Mouse (Mus musculus): ENCODE results near the gene Rheb. TPM values are rescaled to one million over a fixed set of nuclear protein-coding genes. Genes with fewer than 3 reads are reported as not detected.

Gene Rheb
- polyA plus RNA-seq, 1 experiment from 2014 or later, result 200 TPM

DNA sequence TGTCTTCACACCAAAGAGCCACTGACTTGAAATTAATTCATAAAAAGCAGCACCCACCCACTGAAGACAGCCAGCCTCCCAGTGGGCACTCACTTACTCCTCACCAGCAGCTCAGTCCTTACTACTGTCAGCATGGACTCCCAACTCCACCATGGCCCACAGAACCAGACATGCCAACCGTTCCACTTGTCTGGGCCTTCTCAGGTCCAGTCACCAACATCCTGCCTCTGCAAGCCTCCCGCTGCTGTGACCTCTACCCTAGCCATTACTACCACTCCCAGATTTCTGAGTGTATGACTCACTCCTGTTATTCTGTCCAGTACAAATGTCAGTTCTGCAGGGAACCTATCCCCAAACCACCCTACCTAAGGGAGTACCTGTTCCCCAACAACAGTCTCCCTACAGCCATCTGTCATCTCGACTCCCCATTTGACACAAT lies 21.0 kb downstream of the Rheb start:
- Histone ChIP-seq H3K27me3 (no peaks in the 10 kb centered on the region), H3K9me3 (replicated peaks) (no peaks in the 10 kb centered on the region), H3K27ac (replicated peaks) (0 out of 2 replicates have a peak overlapping the region, but pooled peaks have one; percentile 39), H3K4me1 (peaks cover 20% of the 10 kb centered on the region; the same call in 1 of the 2 replicates), H3K4me2 (replicated peaks) (no peak overlapping the region), H3K9ac (no peak overlapping the region), H3K36me3 (peaks cover 15% of the 10 kb centered on the region), H3K4me3 (replicated peaks) (no peak overlapping the region)
- 67% methylated on average over 3 of the region's 3 CpGs for WGBS
- no peak for ATAC-seq (ENCODE audit: insufficient number of reproducible peaks, low FRiP score, low TSS enrichment, low read depth)

- H3K4me1 ChIP-seq, result 0 out of 2 replicates have a peak, but pooled peaks cover 13% of the 10 kb centered on the region
- 68% methylated on average over 5 of the region's 5 CpGs for WGBS
- H3K9ac ChIP-seq, result no peak overlapping the region
- no peak overlapping the region for H3K4me2 ChIP-seq (replicated peaks)
- no peak; the same call in 1 of the 2 replicates for ATAC-seq (ENCODE audit: insufficient number of reproducible peaks, low FRiP score, low TSS enrichment, low read depth)
- peaks cover 19% of the 10 kb centered on the region for H3K36me3 ChIP-seq
- no peaks in the 10 kb centered on the region for H3K9me3 ChIP-seq (replicated peaks)
- H3K27ac ChIP-seq (replicated peaks), result 0 out of 2 replicates have a peak overlapping the region, but pooled peaks have one; percentile 39
- no peaks in the 10 kb centered on the region for H3K27me3 ChIP-seq
- H3K4me3 ChIP-seq (replicated peaks), result no peak overlapping the region
These were observed 21.8 kb downstream of the Rheb start for GRCm38 (mm10) chr5:24820627-24821026.

GRCm38 (mm10) chr5:24817191-24817590 lies 25.2 kb downstream of the Rheb start:
- Histone ChIP-seq H3K4me1 (0 out of 2 replicates have a peak, but pooled peaks cover 5% of the 10 kb centered on the region), H3K27ac (replicated peaks) (no peak overlapping the region), H3K4me3 (replicated peaks) (no peak overlapping the region), H3K9ac (no peak overlapping the region), H3K4me2 (replicated peaks) (no peak overlapping the region), H3K9me3 (replicated peaks) (no peaks in the 10 kb centered on the region), H3K27me3 (no peaks in the 10 kb centered on the region), H3K36me3 (peaks cover 46% of the 10 kb centered on the region)
- no peak for ATAC-seq (ENCODE audit: insufficient number of reproducible peaks, low FRiP score, low TSS enrichment, low read depth)
- 83% methylated on average over 4 of the region's 4 CpGs for WGBS

- Histone ChIP-seq H3K9ac (no peak overlapping the region), H3K36me3 (peaks cover 71% of the 10 kb centered on the region), H3K9me3 (replicated peaks) (no peaks in the 10 kb centered on the region), H3K27ac (replicated peaks) (no peak overlapping the region), H3K4me1 (no peaks in the 10 kb centered on the region), H3K27me3 (no peaks in the 10 kb centered on the region), H3K4me3 (replicated peaks) (no peak overlapping the region), H3K4me2 (replicated peaks) (no peak overlapping the region)
- ATAC-seq (ENCODE audit: insufficient number of reproducible peaks, low FRiP score, low TSS enrichment, low read depth), result no peak
- 79% methylated on average over 3 of the region's 3 CpGs for WGBS
These were observed 28.5 kb downstream of the Rheb start for GRCm38 (mm10) chr5:24813946-24814345.

GRCm38 (mm10) chr5:24813005-24813404 lies 29.4 kb downstream of the Rheb start:
- H3K4me3 ChIP-seq (replicated peaks), result no peak overlapping the region
- ATAC-seq (ENCODE audit: insufficient number of reproducible peaks, low FRiP score, low TSS enrichment, low read depth), result no peak

DNA sequence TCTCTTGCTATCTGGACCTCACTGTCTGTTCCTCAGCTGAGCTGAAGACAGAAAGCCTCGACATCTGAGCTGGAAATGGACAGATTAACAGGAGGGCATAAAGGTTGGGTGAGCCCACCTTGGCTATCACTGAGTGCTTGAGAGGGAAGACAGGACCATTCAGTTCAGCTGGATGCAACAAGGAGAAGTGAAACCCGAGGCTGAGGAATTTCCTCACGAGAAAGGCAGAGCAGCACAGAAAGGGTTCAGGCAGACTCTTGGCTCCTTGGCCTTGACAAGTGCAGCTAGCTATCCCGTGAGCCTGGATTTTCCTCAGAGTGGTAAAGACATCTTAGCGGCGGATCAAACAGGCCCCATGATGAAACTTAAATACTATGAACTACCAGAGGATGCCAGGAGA lies 37.2 kb downstream of the Rheb start:
- no peak overlapping the region for H3K4me2 ChIP-seq (replicated peaks)
- no peaks in the 10 kb centered on the region for H3K9me3 ChIP-seq (replicated peaks)
- H3K9ac ChIP-seq, result no peak overlapping the region
- ATAC-seq (ENCODE audit: insufficient number of reproducible peaks, low FRiP score, low TSS enrichment, low read depth), result no peak
- H3K4me1 ChIP-seq, result no peaks in the 10 kb centered on the region
- peaks cover 65% of the 10 kb centered on the region for H3K36me3 ChIP-seq
- no peak overlapping the region for H3K27ac ChIP-seq (replicated peaks)
- no peaks in the 10 kb centered on the region for H3K27me3 ChIP-seq
- no peak overlapping the region for H3K4me3 ChIP-seq (replicated peaks)
- WGBS, result 68% methylated on average over 6 of the region's 6 CpGs

More at GRCm38 (mm10) chr5:24813005-24813404, 29.4 kb downstream of the Rheb start:
- H3K4me2 ChIP-seq (replicated peaks), result no peak overlapping the region
- H3K4me1 ChIP-seq, result no peaks in the 10 kb centered on the region
- H3K9me3 ChIP-seq (replicated peaks), result no peaks in the 10 kb centered on the region
- 59% methylated on average over 4 of the region's 4 CpGs for WGBS
- no peaks in the 10 kb centered on the region for H3K27me3 ChIP-seq
- no peak overlapping the region for H3K9ac ChIP-seq
- H3K36me3 ChIP-seq, result peaks cover 71% of the 10 kb centered on the region
- no peak overlapping the region for H3K27ac ChIP-seq (replicated peaks)

GRCm38 (mm10) chr5:24804661-24805060 lies 37.8 kb downstream of the Rheb start:
- H3K36me3 ChIP-seq, result peaks cover 64% of the 10 kb centered on the region
- ATAC-seq (ENCODE audit: insufficient number of reproducible peaks, low FRiP score, low TSS enrichment, low read depth), result no peak
- WGBS, result 92% methylated on average over 8 of the region's 8 CpGs

GRCm38 (mm10) chr5:24801841-24802624 lies 40.4 kb downstream of the Rheb start:
- Histone ChIP-seq H3K36me3 (peaks cover 47% of the 10 kb centered on the region), H3K4me2 (replicated peaks) (no peak overlapping the region), H3K9ac (no peak overlapping the region), H3K9me3 (replicated peaks) (no peaks in the 10 kb centered on the region), H3K27ac (replicated peaks) (no peak overlapping the region), H3K27me3 (no peaks in the 10 kb centered on the region), H3K4me1 (peaks cover 7% of the 10 kb centered on the region; the same call in 1 of the 2 replicates), H3K4me3 (replicated peaks) (no peak overlapping the region)
- ATAC-seq (ENCODE audit: insufficient number of reproducible peaks, low FRiP score, low TSS enrichment, low read depth), result no peak
- WGBS, result 68% methylated on average over 6 of the region's 6 CpGs

More at GRCm38 (mm10) chr5:24804661-24805060, 37.8 kb downstream of the Rheb start:
- no peak overlapping the region for H3K4me3 ChIP-seq (replicated peaks)
- no peaks in the 10 kb centered on the region for H3K27me3 ChIP-seq
- H3K4me2 ChIP-seq (replicated peaks), result no peak overlapping the region
- no peak overlapping the region for H3K9ac ChIP-seq
- H3K9me3 ChIP-seq (replicated peaks), result no peaks in the 10 kb centered on the region
- no peak overlapping the region for H3K27ac ChIP-seq (replicated peaks)
- H3K4me1 ChIP-seq, result no peaks in the 10 kb centered on the region

- H3K36me3 ChIP-seq, result peaks cover 31% of the 10 kb centered on the region
- H3K9ac ChIP-seq, result no peak overlapping the region
- H3K4me1 ChIP-seq, result peaks cover 7% of the 10 kb centered on the region; the same call in 1 of the 2 replicates
- no peaks in the 10 kb centered on the region for H3K27me3 ChIP-seq
- H3K27ac ChIP-seq (replicated peaks), result no peak overlapping the region
- ATAC-seq (ENCODE audit: insufficient number of reproducible peaks, low FRiP score, low TSS enrichment, low read depth), result no peak
- H3K4me2 ChIP-seq (replicated peaks), result no peak overlapping the region
- no peaks in the 10 kb centered on the region for H3K9me3 ChIP-seq (replicated peaks)
- H3K4me3 ChIP-seq (replicated peaks), result no peak overlapping the region
These were observed 42.0 kb downstream of the Rheb start for GRCm38 (mm10) chr5:24800416-24800815.

GRCm38 (mm10) chr5:24798639-24799038 lies 43.8 kb downstream of the Rheb start:
- H3K9ac ChIP-seq, result no peak overlapping the region
- H3K36me3 ChIP-seq, result peaks cover 15% of the 10 kb centered on the region
- no peaks in the 10 kb centered on the region for H3K27me3 ChIP-seq
- H3K4me2 ChIP-seq (replicated peaks), result no peak overlapping the region
- ATAC-seq (ENCODE audit: insufficient number of reproducible peaks, low FRiP score, low TSS enrichment, low read depth), result no peak
- no peak overlapping the region for H3K4me3 ChIP-seq (replicated peaks)
- WGBS, result 69% methylated on average over 10 of the region's 10 CpGs
- H3K27ac ChIP-seq (replicated peaks), result no peak overlapping the region
- H3K4me1 ChIP-seq, result peaks cover 7% of the 10 kb centered on the region; the same call in 1 of the 2 replicates
- H3K9me3 ChIP-seq (replicated peaks), result no peaks in the 10 kb centered on the region

DNA sequence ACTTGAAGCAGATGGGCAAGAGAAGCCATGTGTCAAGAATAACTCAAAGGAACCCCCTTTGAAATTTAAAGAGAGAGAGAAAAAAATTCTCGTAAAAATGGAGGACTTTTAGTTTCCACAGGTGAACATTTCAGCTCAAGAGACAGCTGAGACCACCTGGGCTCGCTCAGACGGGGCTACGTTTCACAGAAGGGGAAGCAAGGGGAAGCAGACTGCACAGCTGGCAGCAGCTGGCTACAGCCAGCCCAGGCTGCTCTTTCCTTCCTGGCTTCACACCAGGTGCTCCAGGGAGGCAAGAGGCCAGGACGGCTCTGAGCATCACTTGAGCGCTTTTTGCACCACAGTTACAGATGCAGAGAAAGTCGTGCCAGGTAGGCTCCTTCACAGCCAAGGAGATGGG lies 44.6 kb downstream of the Rheb start:
- Histone ChIP-seq H3K4me2 (replicated peaks) (no peak overlapping the region), H3K27me3 (no peaks in the 10 kb centered on the region), H3K27ac (replicated peaks) (no peak overlapping the region), H3K9me3 (replicated peaks) (no peaks in the 10 kb centered on the region), H3K36me3 (peaks cover 10% of the 10 kb centered on the region; the same call in 1 of the 2 replicates), H3K4me3 (replicated peaks) (no peak overlapping the region), H3K9ac (no peak overlapping the region), H3K4me1 (peaks cover 7% of the 10 kb centered on the region; the same call in 1 of the 2 replicates)
- 52% methylated on average over 7 of the region's 7 CpGs for WGBS
- no peak for ATAC-seq (ENCODE audit: insufficient number of reproducible peaks, low FRiP score, low TSS enrichment, low read depth)

Measured in embryonic facial prominence, embryonic 15.5 days (tissue).